Mouse (Mus musculus): Measurements from ENCODE around the gene Slc37a3. TPM values are rescaled to one million over a fixed set of nuclear protein-coding genes. Genes with fewer than 3 reads are reported as not detected.

The Slc37a3 gene
- polyA plus RNA-seq, 1 experiment from 2014 or later = 42.3 TPM

DNA sequence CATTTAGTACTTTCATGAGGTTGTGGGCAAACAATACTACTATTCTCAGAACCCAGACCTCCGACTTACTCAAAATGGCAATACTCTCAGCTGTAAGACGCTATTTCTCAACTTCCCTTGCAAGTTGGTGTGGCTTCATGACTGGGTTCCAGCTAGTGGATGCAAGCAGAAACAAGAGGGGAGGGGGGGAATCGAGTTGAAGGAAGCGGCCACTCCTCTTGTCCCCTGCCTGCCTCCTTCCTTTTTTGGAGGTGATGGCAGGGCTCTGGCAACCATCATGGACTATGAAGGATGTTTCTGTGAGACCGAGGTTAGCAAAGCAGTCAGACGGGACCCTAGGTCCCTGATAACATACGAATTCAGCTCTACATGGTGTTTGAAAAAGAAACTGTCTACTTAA is 87.8 kb downstream of the Slc37a3 start:
- Histone ChIP-seq H3K4me2 (ENCODE audit: low read depth, low read length) (no peak overlapping the region), H3K9me3 (replicated peaks; ENCODE audit: control insufficient read depth, low read length) (no peaks in the 10 kb centered on the region), H3K4me3 (replicated peaks; ENCODE audit: low read length) (no peak overlapping the region), H3K36me3 (ENCODE audit: control insufficient read depth, insufficient read depth, low read length) (no peaks in the 10 kb centered on the region), H3K9ac (ENCODE audit: low read length) (no peak overlapping the region), H3K4me1 (ENCODE audit: control insufficient read depth, insufficient read depth, low read length) (peaks cover 13% of the 10 kb centered on the region; the same call in 1 of the 2 replicates), H3K27me3 (ENCODE audit: control insufficient read depth, insufficient read depth, low read length) (no peaks in the 10 kb centered on the region), H3K27ac (ENCODE audit: low read length) (no peak overlapping the region)
- 48% methylated on average over 7 of the region's 7 CpGs for WGBS
- no peak for ATAC-seq (ENCODE audit: insufficient read depth, low FRiP score)

DNA sequence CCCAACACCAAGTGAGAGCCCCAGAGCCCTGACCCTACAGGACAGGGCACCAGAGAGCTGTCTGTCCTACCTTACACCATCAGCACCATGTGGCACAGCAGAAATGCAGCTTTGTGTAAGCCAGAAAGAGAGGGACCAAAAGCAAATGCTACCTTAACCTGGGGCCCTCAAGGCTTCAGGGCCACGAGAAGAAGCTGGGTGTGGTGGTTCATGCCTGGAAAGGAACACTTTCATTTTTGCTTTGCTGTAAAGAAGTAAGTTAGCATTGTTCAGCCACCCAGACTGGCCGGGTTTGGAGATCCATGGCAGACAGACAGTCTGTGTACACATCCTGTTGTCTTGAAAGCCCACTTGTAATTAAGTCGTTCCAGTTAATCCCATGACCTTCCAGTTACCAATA is 89.7 kb downstream of the Slc37a3 start:
- peaks cover 13% of the 10 kb centered on the region; the same call in 1 of the 2 replicates for H3K4me1 ChIP-seq (ENCODE audit: control insufficient read depth, insufficient read depth, low read length)
- no peaks in the 10 kb centered on the region for H3K9me3 ChIP-seq (replicated peaks; ENCODE audit: control insufficient read depth, low read length)
- no peak overlapping the region for H3K27ac ChIP-seq (ENCODE audit: low read length)
- H3K27me3 ChIP-seq (ENCODE audit: control insufficient read depth, insufficient read depth, low read length) = no peaks in the 10 kb centered on the region
- H3K9ac ChIP-seq (ENCODE audit: low read length) = no peak overlapping the region
- no peak for ATAC-seq (ENCODE audit: insufficient read depth, low FRiP score)
- no peak overlapping the region for H3K4me3 ChIP-seq (replicated peaks; ENCODE audit: low read length)
- H3K36me3 ChIP-seq (ENCODE audit: control insufficient read depth, insufficient read depth, low read length) = no peaks in the 10 kb centered on the region
- WGBS = 71% methylated on average over 3 of the region's 3 CpGs
- no peak overlapping the region for H3K4me2 ChIP-seq (ENCODE audit: low read depth, low read length)

DNA sequence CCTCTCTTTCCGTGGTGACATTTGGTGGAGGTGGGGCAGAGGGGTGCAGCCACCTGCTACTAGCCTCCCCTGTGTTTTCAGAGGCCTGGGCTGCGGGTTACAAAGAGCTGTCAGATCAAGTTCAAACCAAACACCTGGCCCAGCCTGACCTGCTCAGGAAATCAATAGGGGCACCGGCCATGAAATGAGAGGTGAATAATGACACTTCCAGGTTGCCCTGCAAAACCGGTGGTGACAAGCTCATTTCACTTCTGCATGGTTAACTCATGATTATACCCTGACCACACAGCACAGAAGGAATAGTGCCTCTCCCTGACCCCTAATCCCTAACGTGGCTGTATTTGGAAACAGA is 90.8 kb downstream of the Slc37a3 start:
- WGBS = 20% methylated on average over 5 of the region's 5 CpGs
- Histone ChIP-seq H3K4me3 (replicated peaks; ENCODE audit: low read length) (no peak overlapping the region), H3K9me3 (replicated peaks; ENCODE audit: control insufficient read depth, low read length) (no peaks in the 10 kb centered on the region), H3K4me1 (ENCODE audit: control insufficient read depth, insufficient read depth, low read length) (peaks cover 13% of the 10 kb centered on the region; the same call in 1 of the 2 replicates), H3K36me3 (ENCODE audit: control insufficient read depth, insufficient read depth, low read length) (no peaks in the 10 kb centered on the region), H3K27me3 (ENCODE audit: control insufficient read depth, insufficient read depth, low read length) (no peaks in the 10 kb centered on the region), H3K27ac (ENCODE audit: low read length) (peak overlapping the region; percentile 65; the same call in 1 of the 2 replicates), H3K4me2 (ENCODE audit: low read depth, low read length) (no peak overlapping the region), H3K9ac (ENCODE audit: low read length) (no peak overlapping the region)
- peak; percentile 56; the same call in 1 of the 2 replicates for ATAC-seq (ENCODE audit: insufficient read depth, low FRiP score)

DNA sequence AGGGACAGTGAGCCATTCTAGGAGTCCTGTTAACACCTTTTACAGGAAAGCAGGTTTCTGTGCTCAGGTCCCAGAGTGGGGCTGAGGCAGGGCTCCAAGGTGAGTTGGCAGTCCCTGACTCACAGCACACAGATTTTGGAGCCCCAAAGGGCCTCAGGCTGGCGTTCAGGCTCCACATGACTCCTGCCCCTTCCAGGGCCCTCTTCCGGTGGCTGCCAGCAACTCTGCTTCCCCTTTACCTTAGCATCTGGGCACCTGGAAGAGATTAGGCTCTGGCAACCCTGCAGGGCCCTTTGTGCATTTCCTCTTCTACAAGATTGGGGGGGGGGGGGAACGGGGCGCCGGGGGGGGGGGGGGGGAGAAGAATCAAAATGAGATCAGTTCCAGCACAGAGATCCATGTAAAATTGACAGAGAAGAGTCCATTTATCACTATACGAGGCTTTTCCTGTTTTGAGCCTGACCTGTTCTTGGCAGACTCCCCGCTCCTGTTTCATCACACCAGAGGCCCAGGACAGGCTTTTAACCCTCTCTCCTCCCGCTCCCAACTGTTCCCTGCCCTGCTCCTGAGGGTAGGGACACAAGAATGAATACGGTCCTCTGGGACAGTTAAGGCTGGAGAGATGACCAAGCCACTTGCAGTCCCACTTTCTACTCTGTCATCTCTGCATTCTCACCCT is 91.3 kb downstream of the Slc37a3 start:
- no peak overlapping the region for H3K4me3 ChIP-seq (replicated peaks; ENCODE audit: low read length)
- no peaks in the 10 kb centered on the region for H3K9me3 ChIP-seq (replicated peaks; ENCODE audit: control insufficient read depth, low read length)
- no peaks in the 10 kb centered on the region for H3K36me3 ChIP-seq (ENCODE audit: control insufficient read depth, insufficient read depth, low read length)
- H3K27me3 ChIP-seq (ENCODE audit: control insufficient read depth, insufficient read depth, low read length) = no peaks in the 10 kb centered on the region
- no peak overlapping the region for H3K9ac ChIP-seq (ENCODE audit: low read length)
- no peak overlapping the region for H3K4me2 ChIP-seq (ENCODE audit: low read depth, low read length)
- WGBS = 13% methylated on average over 6 of the region's 9 CpGs
- peaks cover 13% of the 10 kb centered on the region; the same call in 1 of the 2 replicates for H3K4me1 ChIP-seq (ENCODE audit: control insufficient read depth, insufficient read depth, low read length)
- H3K27ac ChIP-seq (ENCODE audit: low read length) = peak overlapping the region; percentile 65
- peak; percentile 67; the same call in 1 of the 2 replicates for ATAC-seq (ENCODE audit: insufficient read depth, low FRiP score)

DNA sequence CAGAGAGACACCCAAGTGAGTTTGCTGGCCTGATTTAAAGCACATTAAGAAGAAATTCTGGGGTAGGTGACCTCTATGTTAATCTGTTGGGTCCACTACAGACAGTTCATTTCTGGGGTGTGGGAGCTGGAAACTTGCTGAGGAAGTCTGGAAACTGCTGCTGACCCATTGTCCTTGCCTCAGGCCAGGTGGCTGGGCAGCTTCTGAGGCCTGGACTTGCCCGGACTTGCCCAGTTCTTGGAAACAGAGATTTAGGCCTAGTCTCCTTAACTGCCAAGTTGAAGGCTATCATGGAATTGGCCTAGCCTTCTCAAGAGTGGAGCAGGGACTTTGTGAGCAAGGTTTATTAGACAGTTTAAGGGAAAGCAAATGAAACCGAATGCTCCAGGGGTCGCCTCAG is 92.6 kb downstream of the Slc37a3 start:
- Histone ChIP-seq H3K9ac (ENCODE audit: low read length) (no peak overlapping the region), H3K9me3 (replicated peaks; ENCODE audit: control insufficient read depth, low read length) (no peaks in the 10 kb centered on the region), H3K36me3 (ENCODE audit: control insufficient read depth, insufficient read depth, low read length) (no peaks in the 10 kb centered on the region), H3K4me1 (ENCODE audit: control insufficient read depth, insufficient read depth, low read length) (peaks cover 13% of the 10 kb centered on the region; the same call in 1 of the 2 replicates), H3K4me2 (ENCODE audit: low read depth, low read length) (no peak overlapping the region), H3K4me3 (replicated peaks; ENCODE audit: low read length) (no peak overlapping the region), H3K27ac (ENCODE audit: low read length) (no peak overlapping the region), H3K27me3 (ENCODE audit: control insufficient read depth, insufficient read depth, low read length) (no peaks in the 10 kb centered on the region)
- no peak for ATAC-seq (ENCODE audit: insufficient read depth, low FRiP score)
- 77% methylated on average over 3 of the region's 3 CpGs for WGBS

Other genes with a start within 250 kb of the Slc37a3 start
- 5.6 and 6.6 TPM in 2 replicates for gene Kdm7a, start 170.9 kb downstream of the Slc37a3 start, polyA plus RNA-seq (2015; fragmentation: Nextera tagmentation; extraction: Ambion mirVana)
- 5.2 and 6.5 TPM in 2 replicates for gene Rab19, start 3.5 kb upstream of the Slc37a3 start, polyA plus RNA-seq (2015; fragmentation: Nextera tagmentation; extraction: Ambion mirVana)
- 52.3 and 55.6 TPM in 2 replicates for gene Mkrn1, start 42.8 kb upstream of the Slc37a3 start, polyA plus RNA-seq (2015; fragmentation: Nextera tagmentation; extraction: Ambion mirVana)
- 10.8 and 10.9 TPM in 2 replicates for gene Dennd2a, start 180.2 kb upstream of the Slc37a3 start, polyA plus RNA-seq (2015; fragmentation: Nextera tagmentation; extraction: Ambion mirVana)
- 33.5 and 34.8 TPM in 2 replicates for gene Adck2, start 196.2 kb upstream of the Slc37a3 start, polyA plus RNA-seq (2015; fragmentation: Nextera tagmentation; extraction: Ambion mirVana)
- gene Gm42420, start 208.1 kb upstream of the Slc37a3 start, polyA plus RNA-seq (2015; fragmentation: Nextera tagmentation; extraction: Ambion mirVana) = 0.43 and 2.1 TPM in 2 replicates
- gene Ndufb2, start 214.9 kb upstream of the Slc37a3 start, polyA plus RNA-seq (2015; fragmentation: Nextera tagmentation; extraction: Ambion mirVana) = 307 and 337 TPM in 2 replicates